Mouse (Mus musculus) CD8-positive naive resting alpha-beta T cell, adult 2 months (primary cell): ENCODE measurements around the gene BC005561.
A peak's percentile ranks its signal among the peaks of the same experiment; 100 is the strongest.

Experiments used
- DNase-seq, 2 experiments: peaks; one replicate each; pipeline ENCODE4 v3.0.0; 2022; ENCODE audit warnings: low read depth in 2 of 2, low spot score in 2 of 2

BC005561 gene

GRCm38 (mm10) chr5:104571282-104571921 lies 63.2 kb downstream of the BC005561 start:
- peak; percentile 79 to 87 for DNase-seq
